Mouse (Mus musculus) gastrocnemius, adult 18-20 months (tissue): Measurements from ENCODE around the gene Mfsd4b5. TPM values are rescaled to one million over a fixed set of nuclear protein-coding genes. Genes with fewer than 3 reads are reported as not detected.
"Not testable (repeated sequence)": the region's sequence is repeated elsewhere in the genome, so short reads cannot be mapped to it uniquely, and the experiment has no call there.

Source experiments
- DNase-seq: peaks from one replicate; pipeline ENCODE4 v3.0.0; 2021; ENCODE audit warnings: low spot score
- total RNA-seq, 2 experiments: library from RNA; stranded (reverse); gene quantifications; 2 replicates each; pipeline ENCODE4 v1.2.3; 2021

Mfsd4b5 gene
- total RNA-seq, 2 experiments from 2014 or later: 0.36 to 0.62 TPM

DNA sequence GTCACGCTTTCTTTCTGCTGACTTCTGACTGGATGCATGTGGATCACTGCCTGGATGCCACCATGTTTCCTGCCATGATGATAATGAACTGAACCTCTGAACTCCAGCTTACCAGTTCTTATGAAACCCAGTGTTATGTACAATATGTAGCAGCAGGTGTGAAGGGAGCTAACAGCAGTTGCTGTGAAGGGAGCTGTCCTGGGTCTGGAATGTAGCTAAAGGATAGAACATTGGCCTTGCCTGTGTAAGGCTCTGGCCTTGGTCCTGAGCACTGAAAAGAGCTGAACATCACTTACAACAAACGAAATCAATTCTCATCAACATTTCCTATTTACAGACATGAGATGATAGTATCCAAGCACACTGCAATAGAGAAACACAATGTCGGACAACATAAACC is 18.9 kb downstream of the Mfsd4b5 start:
- no peak for DNase-seq

DNA sequence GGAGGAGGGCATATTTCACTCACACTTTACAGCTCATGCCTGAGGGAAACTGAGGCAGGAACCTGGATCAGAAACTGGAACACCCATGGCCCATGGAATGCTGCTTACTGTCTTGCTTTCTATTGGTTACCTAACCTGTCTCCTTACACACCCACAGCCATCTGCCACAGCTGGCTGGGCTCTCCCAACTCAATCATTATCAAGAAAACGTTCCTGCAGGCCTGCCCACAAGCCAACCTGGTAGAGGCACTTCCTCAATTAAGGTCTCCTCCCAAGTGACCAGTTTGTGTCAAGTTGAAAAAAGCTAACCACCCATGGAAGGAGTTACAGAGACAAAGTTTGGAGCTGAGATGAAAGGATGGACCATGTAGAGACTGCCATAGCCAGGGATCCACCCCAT is 24.5 kb downstream of the Mfsd4b5 start:
- no peak for DNase-seq

DNA sequence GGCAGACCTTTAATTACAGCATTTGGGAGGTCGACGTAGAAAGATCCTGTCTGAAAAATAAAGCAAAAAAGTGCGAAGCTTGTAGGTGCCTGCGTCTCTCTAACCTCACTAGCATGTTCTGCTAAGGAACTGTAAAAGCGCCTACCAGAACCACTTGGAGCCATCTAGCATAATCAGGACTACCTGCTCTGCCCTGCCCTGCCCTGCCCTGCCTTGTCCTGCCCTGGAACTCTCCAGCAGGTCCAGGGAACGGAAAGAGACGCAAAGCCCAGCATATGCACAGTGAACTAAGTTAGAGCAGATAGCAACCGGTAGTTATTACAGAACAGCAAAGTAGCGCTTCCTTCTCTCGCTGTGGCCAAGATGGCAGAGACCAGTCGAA is 26.0 kb downstream of the Mfsd4b5 start:
- DNase-seq: no peak

DNA sequence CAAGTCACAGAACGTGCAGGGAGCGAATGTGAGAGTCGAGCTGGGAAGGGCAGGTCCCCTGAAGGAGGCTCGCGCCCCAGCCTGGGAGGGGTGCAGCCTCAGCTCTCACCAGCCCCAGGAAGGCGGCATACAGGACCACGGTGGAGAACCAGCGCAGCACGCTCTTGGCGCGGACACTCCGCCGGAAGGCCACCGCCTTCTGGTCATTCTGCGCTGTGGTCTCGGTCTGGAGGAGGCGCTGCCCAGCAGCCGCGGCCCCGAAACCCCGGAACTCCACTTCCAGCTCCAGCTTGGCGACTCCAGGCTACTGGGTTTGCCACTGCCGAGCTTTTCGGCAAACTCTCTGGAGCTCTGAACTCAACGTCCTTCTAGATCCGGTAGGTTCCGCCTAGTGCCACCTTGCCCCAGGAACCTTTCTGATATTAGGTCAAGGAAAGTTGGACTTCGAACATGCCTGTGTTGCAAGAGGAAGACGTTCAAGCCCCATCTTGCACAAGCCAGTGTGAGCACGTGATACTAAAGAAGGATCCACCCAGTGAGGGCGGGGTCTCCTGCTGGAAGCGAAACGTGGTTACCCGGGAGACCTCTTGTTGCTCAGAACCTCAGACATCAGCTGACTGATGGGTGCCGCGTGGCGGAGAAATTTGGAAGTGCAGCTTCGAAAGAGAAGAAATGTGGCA is 26.5 kb downstream of the Mfsd4b5 start, which contains the start of gene Mfsd4b3:
TSS of gene Mfsd4b3 (minus strand) at position 393 of the 680 bp plus-strand sequence.
- DNase-seq: peak; percentile 99

DNA sequence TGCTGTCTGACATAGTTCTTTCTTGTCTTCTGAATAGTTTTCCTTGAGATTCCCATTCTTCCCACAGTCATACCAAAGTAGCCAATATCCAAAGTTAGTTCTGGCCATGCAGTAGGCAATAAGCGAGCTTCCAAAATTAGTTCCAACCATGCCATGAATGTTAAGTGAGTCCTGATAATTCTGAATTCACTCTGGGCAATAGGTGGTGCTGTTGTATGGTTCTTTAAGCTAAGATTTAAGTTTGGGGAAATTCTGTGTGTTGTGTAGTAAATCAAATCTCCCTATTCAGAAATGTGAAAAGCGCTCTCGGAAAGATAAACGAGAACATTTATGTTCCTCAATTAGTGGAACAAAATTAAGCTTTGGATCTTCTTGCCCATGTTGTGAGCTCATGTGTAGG is 28.2 kb downstream of the Mfsd4b5 start:
- DNase-seq: no peak

DNA sequence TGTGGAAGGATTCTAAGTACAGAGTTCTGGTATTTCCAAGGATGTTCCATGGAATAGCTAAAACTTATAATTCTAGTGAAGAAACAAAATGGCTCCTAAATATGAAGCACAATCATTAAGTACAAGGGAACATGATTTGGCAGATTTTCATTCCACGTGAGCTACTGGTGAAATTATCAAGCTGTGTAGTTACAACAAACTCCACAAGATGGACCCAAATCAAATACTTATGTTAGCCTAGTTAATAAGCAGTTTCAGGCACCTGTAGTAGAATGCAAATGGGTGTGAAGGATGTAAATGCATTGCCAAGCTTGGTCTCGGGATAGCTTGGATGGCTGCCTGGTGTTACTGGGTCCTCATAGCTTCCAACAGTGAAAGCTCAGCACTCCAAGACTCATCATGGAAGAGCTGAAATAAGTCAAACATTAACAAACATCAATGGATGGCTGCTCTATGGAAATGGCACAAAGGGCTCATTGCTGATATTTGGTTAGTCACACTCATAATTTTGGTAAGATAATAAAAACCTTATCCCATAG is 30.0 kb downstream of the Mfsd4b5 start:
- DNase-seq: no peak

DNA sequence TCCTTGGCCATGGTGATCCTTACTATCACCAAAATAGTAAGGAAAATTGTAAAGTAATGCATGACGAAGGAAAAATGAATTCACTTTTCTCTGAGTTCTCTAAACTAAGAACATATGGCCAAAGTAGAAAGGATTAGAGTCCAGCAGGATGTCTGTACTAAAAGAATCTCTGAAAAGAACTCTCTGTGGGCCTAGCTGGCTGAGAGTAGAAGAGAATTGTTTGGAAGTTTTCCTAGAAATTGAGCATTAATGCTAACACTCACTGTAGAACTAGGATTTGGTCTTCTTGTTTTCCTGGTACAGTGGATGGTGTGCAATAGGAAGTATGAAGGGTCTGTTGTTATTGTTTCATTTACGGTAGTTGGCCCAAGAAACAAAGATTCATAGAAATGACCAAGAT is 31.3 kb downstream of the Mfsd4b5 start:
- DNase-seq: no peak

DNA sequence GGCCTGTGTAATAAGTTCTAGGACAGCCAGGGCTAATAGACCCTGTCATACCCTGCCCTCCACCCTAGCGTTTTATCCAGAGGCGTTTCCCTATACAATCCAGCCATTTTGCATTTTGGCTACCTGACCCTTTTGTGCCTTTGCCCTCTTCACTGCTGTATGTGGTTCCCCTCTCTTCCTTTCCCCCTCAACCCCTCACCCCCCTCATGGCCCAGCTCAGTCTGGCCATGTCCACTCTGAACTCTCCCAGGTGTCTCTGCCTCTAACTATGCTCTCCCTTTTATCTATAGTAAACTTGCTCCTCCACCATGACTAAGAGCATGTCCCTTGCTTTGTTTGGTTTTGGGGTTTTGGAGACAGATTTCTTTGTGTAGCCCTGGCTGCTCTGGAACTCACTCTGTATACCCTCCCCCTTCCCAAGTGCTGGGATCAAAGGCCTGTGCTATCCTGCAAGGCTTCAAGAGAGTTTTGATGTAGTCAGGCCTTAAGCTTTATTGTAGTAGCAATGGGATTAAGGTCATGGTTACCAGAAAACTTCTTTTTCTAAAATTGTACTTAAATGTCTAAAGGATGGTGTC is 37.0 kb downstream of the Mfsd4b5 start:
- no peak for DNase-seq

DNA sequence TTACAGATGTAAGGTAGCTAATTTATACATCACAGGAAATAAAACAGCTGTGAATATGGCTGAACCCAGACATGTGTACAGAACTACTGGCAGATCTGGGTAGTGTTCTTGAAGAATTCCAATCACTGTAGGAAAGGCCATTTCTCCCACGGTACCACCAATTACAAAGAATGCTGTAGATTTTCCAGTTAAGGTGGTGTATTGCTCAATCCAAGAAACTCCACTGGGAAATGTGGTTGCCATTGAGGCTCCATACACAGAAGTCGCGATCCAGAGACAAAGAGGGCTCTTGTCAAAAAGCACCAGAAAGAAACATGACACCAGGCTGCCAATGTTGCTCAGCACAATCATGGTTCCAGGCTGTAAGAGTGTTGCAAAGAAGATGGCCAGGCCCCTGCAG is 39.3 kb downstream of the Mfsd4b5 start:
- DNase-seq: not testable (repeated sequence)

DNA sequence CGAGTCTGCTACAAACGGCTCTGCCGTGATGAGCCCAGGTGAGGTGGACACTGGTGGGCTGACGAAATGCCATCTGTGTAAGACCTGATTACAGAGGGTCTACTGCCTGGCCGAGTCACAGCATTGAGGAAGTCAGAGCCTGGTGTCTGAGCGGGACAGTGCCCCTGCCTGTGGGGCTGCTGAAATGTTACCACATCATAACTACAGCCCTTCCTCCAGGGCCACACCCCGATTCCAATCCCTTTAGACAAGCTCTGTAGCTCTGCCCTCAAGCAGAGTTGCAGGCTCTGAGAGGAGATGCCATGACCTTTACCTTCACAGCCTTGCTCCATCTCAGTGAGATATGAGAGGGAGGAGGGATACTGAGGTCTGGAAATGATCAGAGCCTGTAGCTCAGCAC is 49.9 kb downstream of the Mfsd4b5 start:
- DNase-seq: no peak

DNA sequence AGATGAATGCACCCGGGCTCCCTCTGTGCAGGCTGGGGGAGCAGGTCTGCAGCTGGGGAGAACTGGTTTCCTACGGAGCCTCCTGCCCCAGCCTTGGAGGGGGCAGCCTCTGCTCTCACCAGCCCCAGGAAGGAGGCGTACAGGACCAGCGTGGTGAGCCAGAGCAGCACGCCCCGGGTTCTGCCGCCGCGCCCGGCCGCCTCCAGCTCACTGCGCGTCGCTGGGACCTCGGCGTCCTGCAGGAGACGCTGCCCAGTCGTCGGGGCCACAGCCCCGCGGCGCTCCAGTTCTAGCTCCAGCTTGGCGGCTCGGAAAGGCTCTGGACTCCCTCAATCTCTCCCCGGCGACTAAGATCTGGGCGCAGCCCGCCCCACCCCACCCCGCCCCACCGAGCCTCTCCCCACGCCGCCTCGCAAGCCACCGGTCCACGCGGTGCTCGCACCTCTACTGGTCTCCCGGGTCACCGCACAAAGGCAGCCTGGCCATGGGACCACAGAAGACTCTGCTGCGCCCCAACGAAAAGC is 59.8 kb downstream of the Mfsd4b5 start, which contains the start of gene Mfsd4b2:
TSS of gene Mfsd4b2 (minus strand) at position 308 of the 524 bp plus-strand sequence.
- DNase-seq: peak; percentile 3

DNA sequence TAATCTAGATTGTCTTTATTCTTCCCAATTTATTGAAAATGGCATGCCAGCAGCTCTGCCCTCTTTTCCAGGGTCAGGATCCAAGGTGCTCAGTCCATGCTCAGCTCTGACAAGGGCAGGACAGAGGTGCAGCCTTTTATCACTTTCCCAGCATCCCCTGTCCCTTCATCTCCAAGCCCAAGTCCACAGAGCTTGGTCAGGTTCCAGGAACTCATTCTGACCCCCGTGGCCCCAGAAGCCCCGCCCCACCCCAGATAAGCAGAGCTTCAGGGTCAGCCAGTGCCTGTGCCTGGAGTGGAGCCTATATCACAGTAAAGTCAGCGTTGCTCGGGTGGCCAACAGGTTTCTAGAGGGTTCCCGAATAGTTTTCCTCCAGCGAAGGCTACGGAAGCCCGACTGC is 61.9 kb downstream of the Mfsd4b5 start:
- DNase-seq: not testable (repeated sequence)

DNA sequence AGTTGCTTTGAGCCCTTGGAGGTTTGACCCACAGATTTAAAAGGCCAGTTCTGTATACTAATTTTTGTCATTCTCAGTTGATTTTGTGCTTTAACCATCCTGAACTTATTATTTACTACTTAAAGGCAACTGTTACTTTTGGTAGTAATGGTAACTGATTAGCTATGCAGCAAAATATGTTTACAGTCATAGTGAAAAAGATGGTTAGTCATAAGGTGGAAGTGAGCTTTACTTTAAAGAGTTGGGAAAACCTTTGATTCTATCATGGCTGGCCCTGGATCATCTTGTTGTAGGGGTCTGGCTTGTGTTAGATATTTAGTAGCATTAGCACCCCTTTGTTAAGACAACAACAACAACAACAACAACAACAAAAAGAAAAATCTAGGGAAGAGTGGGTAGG is 73.8 kb downstream of the Mfsd4b5 start:
- DNase-seq: no peak

DNA sequence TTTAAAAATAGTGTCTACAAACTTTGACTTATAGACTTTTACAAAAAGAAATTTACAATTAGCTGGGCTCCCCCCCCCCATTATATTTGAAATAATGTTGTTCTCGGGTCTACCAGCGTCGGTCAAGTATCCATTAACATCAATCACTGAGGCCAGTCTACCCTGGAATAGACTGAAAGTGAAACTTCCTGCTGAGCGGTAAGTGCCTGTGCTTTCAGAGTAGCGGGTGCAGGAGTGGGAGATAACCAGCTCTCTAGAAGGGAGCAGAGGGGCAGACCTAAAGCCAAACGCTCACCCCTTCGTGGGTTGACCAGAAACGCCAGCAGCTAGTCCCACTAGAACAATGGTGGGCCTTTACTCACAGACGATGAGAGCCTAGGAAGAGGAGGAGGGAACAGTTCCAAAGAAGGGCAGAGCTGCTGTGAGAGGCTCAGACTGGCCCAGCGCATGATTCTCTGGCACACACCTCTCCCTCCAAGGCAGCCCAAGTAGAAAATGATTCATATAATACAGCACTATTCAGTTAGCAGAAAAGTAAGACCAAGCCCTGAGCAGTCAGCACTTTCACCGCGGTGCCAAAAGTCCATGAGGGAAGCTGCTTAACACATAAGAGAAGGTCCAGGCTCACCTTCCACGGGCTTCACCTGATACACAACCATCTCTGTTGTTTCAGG is 77.5 kb downstream of the Mfsd4b5 start:
- DNase-seq: no peak

Other genes starting within 250 kb of the Mfsd4b5 start
- 1 to 10 TPM; 2.5 to 2.8 TPM for gene Mfsd4b4, start 87.4 kb downstream of the Mfsd4b5 start, total RNA-seq
- under 1 TPM; 0.16 to 0.19 TPM for gene Mfsd4b2, start 59.7 kb downstream of the Mfsd4b5 start, total RNA-seq
- gene Mfsd4b3, start 26.5 kb downstream of the Mfsd4b5 start, total RNA-seq: 1 to 10 TPM; 3.6 to 5.1 TPM
- gene Mfsd4b1, start 38.6 kb upstream of the Mfsd4b5 start, total RNA-seq: 1 to 10 TPM; 2.0 to 2.2 TPM
- 10 to 100 TPM; 44.1 to 46.2 TPM for gene Slc16a10, start 155.6 kb upstream of the Mfsd4b5 start, total RNA-seq